Mouse (Mus musculus) thymus, adult 18-20 months (tissue): Measurements from ENCODE around the gene Mrpl39.

Experiments
- DNase-seq, 2 experiments: peaks; one replicate each; pipeline ENCODE4 v3.0.0; 2022; ENCODE audit warnings: mixed read lengths in 2 of 2

Gene Mrpl39

GRCm38 (mm10) chr16:84735166-84736105 lies at the start of gene Mrpl39:
Mrpl39 (minus strand) TSS chr16:84735742.
- peak; percentile 86 for DNase-seq

- DNase-seq = no peak
Measured at GRCm38 (mm10) chr16:84784966-84785365, 49.4 kb upstream of the Mrpl39 start.

GRCm38 (mm10) chr16:84783279-84783678 lies 47.7 kb upstream of the Mrpl39 start:
- no peak for DNase-seq

- no peak for DNase-seq
Measured at GRCm38 (mm10) chr16:84779718-84780117, 44.2 kb upstream of the Mrpl39 start.

- no peak for DNase-seq
Measured at GRCm38 (mm10) chr16:84778861-84779630, 43.5 kb upstream of the Mrpl39 start.

- no peak for DNase-seq
Measured at GRCm38 (mm10) chr16:84778431-84778830, 42.9 kb upstream of the Mrpl39 start.

- no peak for DNase-seq
Measured at GRCm38 (mm10) chr16:84776089-84776784, 40.7 kb upstream of the Mrpl39 start.

GRCm38 (mm10) chr16:84775356-84775755 lies 39.8 kb upstream of the Mrpl39 start:
- no peak for DNase-seq

- no peak for DNase-seq
Measured at GRCm38 (mm10) chr16:84774761-84775231, 39.3 kb upstream of the Mrpl39 start.

GRCm38 (mm10) chr16:84774003-84774703 lies 38.6 kb upstream of the Mrpl39 start, which contains the start of gene Jam2:
Jam2 (plus strand) TSS chr16:84774123.
- DNase-seq = peak; percentile 3 to 6

GRCm38 (mm10) chr16:84773268-84773861 lies 37.8 kb upstream of the Mrpl39 start:
- no peak for DNase-seq

- no peak for DNase-seq
Measured at GRCm38 (mm10) chr16:84772496-84773267, 37.1 kb upstream of the Mrpl39 start.

- no peak for DNase-seq
Measured at GRCm38 (mm10) chr16:84771461-84771860, 35.9 kb upstream of the Mrpl39 start.

GRCm38 (mm10) chr16:84770891-84771290 lies 35.3 kb upstream of the Mrpl39 start:
- no peak for DNase-seq

GRCm38 (mm10) chr16:84769619-84770464 lies 34.3 kb upstream of the Mrpl39 start:
- no peak for DNase-seq

GRCm38 (mm10) chr16:84769182-84769581 lies 33.6 kb upstream of the Mrpl39 start:
- no peak for DNase-seq

- no peak for DNase-seq
Measured at GRCm38 (mm10) chr16:84767956-84768355, 32.4 kb upstream of the Mrpl39 start.

- no peak for DNase-seq
Measured at GRCm38 (mm10) chr16:84745721-84746306, 10.3 kb upstream of the Mrpl39 start.

GRCm38 (mm10) chr16:84744703-84745490 lies 9.4 kb upstream of the Mrpl39 start:
- no peak for DNase-seq
